Mouse (Mus musculus) testis, adult 2 months (tissue): ENCODE results near the gene Chchd10. TPM values are rescaled to one million over a fixed set of nuclear protein-coding genes. Genes with fewer than 3 reads are reported as not detected.

Experiments
- H3K27ac ChIP-seq: fragments of 200-500 bp; 2 replicates; pipeline ENCODE4 v1.5.1; 2012; ENCODE audit warnings: low read depth, low read length; ENCODE audit not compliant: control insufficient read depth, insufficient read depth
- H3K27me3 ChIP-seq: fragments of 200-500 bp; 2 replicates; pipeline ENCODE4 v1.6.1; 2012; ENCODE audit warnings: mild to moderate bottlenecking, low read length, moderate library complexity; ENCODE audit not compliant: control insufficient read depth, insufficient read depth
- H3K36me3 ChIP-seq: fragments of 200-500 bp; 2 replicates; pipeline ENCODE4 v1.6.1; 2012; ENCODE audit warnings: mild to moderate bottlenecking, low read length; ENCODE audit not compliant: control insufficient read depth, insufficient read depth
- H3K4me1 ChIP-seq: fragments of 200-500 bp; 2 replicates; pipeline ENCODE4 v1.6.1; 2012; ENCODE audit warnings: low read length; ENCODE audit not compliant: control insufficient read depth, insufficient read depth
- H3K4me3 ChIP-seq: fragments of 200-500 bp; 2 replicates; pipeline ENCODE4 v1.5.1; 2012; ENCODE audit warnings: low read depth, mild to moderate bottlenecking, low read length, moderate library complexity, mixed read lengths; ENCODE audit not compliant: control insufficient read depth
- CTCF ChIP-seq: fragments of 200-500 bp; IDR thresholded peaks from 2 replicates; pipeline ENCODE4 v1.5.1; 2012; ENCODE audit warnings: low read depth, mild to moderate bottlenecking, inconsistent platforms, low read length, moderate library complexity; ENCODE audit not compliant: control insufficient read depth, insufficient read depth, insufficient replicate concordance
- POLR2A ChIP-seq: fragments of 200-500 bp; IDR thresholded peaks from 2 replicates; pipeline ENCODE4 v1.6.1; 2012; ENCODE audit warnings: low read depth, mild to moderate bottlenecking, inconsistent platforms, low read length, moderate library complexity; ENCODE audit not compliant: control insufficient read depth
- polyA plus RNA-seq: library from polyadenylated mRNA; depleted of rRNA; stranded (reverse); fragments of >200 nt; gene quantifications from 2 replicates; pipeline ENCODE4 v1.2.3, GENCODE M21; 2012

Chchd10 gene
- polyA plus RNA-seq, 1 experiment, result 64.5 TPM

- no peak overlapping the region for H3K4me3 ChIP-seq
- no peak overlapping the region for H3K27ac ChIP-seq
- no peaks in the 10 kb centered on the region for H3K36me3 ChIP-seq
- H3K27me3 ChIP-seq, result no peaks in the 10 kb centered on the region
- TF ChIP-seq CTCF, result no peak
- no peak for TF ChIP-seq POLR2A
- peaks cover 11% of the 10 kb centered on the region for H3K4me1 ChIP-seq
Observed at GRCm38 (mm10) chr10:75924324-75924723, 8.6 kb upstream of the Chchd10 start.

GRCm38 (mm10) chr10:75926396-75926795 is 6.5 kb upstream of the Chchd10 start:
- no peaks in the 10 kb centered on the region for H3K36me3 ChIP-seq
- no peak overlapping the region for H3K4me3 ChIP-seq
- H3K27ac ChIP-seq, result no peak overlapping the region
- no peak for TF ChIP-seq CTCF
- no peak for TF ChIP-seq POLR2A
- peaks cover 14% of the 10 kb centered on the region for H3K4me1 ChIP-seq
- no peaks in the 10 kb centered on the region for H3K27me3 ChIP-seq

GRCm38 (mm10) chr10:75930304-75930703 is 2.6 kb upstream of the Chchd10 start:
- Histone ChIP-seq H3K27ac (no peak overlapping the region), H3K4me3 (no peak overlapping the region), H3K4me1 (peaks cover 24% of the 10 kb centered on the region), H3K36me3 (no peaks in the 10 kb centered on the region), H3K27me3 (no peaks in the 10 kb centered on the region)
- TF ChIP-seq POLR2A (no peak), CTCF (no peak)

- no peak overlapping the region for H3K27ac ChIP-seq
- H3K4me1 ChIP-seq, result peaks cover 29% of the 10 kb centered on the region
- H3K4me3 ChIP-seq, result no peak overlapping the region
- TF ChIP-seq POLR2A, result no peak
- no peak for TF ChIP-seq CTCF
- no peaks in the 10 kb centered on the region for H3K27me3 ChIP-seq
- H3K36me3 ChIP-seq, result no peaks in the 10 kb centered on the region
Observed at GRCm38 (mm10) chr10:75931311-75931710, 1.6 kb upstream of the Chchd10 start.

DNA sequence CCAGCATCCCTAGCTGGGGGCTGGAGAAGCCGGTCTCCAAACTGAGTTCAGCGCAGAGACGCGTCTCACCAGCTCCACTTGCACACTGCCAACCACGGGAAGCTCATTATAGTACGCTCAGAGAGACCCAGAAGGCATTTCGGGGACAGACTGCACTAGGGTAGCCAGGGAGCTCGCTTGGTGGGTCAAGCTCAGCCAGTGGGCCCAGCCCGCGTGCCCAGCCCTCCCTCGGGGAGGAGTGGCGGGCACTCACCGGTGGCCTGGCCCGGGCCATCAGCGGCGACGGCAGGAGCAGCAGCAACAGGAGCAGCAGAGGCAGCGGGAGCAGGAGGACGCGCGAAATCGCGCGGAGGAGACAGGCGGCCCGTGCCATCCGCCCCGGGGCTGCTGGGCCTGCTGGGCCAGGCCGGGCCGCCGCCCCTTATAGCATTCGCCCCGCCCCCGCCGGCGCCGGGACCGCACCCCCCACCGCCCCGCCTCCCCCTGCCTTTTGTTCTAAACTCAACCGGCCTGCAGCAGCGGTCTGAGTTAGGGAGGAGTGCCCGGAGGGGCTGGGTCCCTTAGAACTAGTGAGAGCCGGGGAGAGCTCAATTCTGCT is 750 bp upstream of the Chchd10 start:
- Histone ChIP-seq H3K4me3 (peak overlapping the region; percentile 75), H3K4me1 (peaks cover 29% of the 10 kb centered on the region), H3K27ac (no peak overlapping the region; the same call in 1 of the 2 replicates), H3K36me3 (no peaks in the 10 kb centered on the region), H3K27me3 (no peaks in the 10 kb centered on the region)
- 0 out of 2 replicates have a peak, but pooled peaks have one; percentile 42 for TF ChIP-seq POLR2A
- no peak for TF ChIP-seq CTCF

DNA sequence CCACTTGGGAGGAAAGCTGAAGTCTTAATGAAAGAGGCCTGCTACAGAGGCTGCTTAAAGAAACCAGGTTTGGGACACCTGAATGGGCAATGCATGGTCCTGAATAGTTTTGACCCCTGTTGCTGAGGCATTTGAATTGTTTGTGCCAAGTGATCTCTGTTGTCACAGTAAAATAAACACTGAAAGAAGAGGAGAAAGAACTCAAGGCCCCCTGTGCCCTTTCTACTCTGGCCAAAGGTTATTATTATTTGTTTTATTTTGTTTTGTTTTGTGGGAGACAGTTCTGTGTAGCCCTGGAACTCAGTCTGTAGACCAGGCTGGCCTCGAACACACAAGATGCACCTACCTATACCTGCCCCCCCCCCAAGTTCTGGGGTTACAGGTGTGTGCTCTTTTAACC is 2.1 kb downstream of the Chchd10 start:
- Histone ChIP-seq H3K4me1 (peaks cover 29% of the 10 kb centered on the region), H3K27ac (no peak overlapping the region), H3K36me3 (no peaks in the 10 kb centered on the region), H3K4me3 (no peak overlapping the region), H3K27me3 (no peaks in the 10 kb centered on the region)
- TF ChIP-seq CTCF (no peak), POLR2A (no peak)

GRCm38 (mm10) chr10:75935680-75936541 is 3.0 kb downstream of the Chchd10 start, which contains the start of gene Mmp11:
TSS of gene Mmp11 (minus strand) at chr10:75936496.
- Histone ChIP-seq H3K4me3 (peak within 1 kb of the TSS; percentile 92), H3K27me3 (no peaks in the 10 kb centered on the region), H3K27ac (peak within 1 kb of the TSS; percentile 68), H3K4me1 (peaks cover 21% of the 10 kb centered on the region), H3K36me3 (no peaks in the 10 kb centered on the region)
- TF ChIP-seq CTCF (no peak), POLR2A (peak; percentile 67)
